Mouse (Mus musculus) midbrain, embryonic 14.5 days (tissue): ENCODE results near the gene Tspan9. TPM values are rescaled to one million over a fixed set of nuclear protein-coding genes. Genes with fewer than 3 reads are reported as not detected.

Source experiments
- ATAC-seq: fragments of 200-750 bp; cut with Nextera tagmentation; 2 replicates; pipeline ENCODE4 v1.8.0; 2017; ENCODE audit warnings: moderate number of reproducible peaks, moderate library complexity; ENCODE audit not compliant: low FRiP score, low TSS enrichment
- DNase-seq: peaks from one replicate; pipeline ENCODE4 v3.0.0-alpha.2; 2015
- H3K27ac ChIP-seq: fragments of 300-500 bp; sonication (generic); replicated peaks from 2 replicates; pipeline ENCODE4 v1.5.1; 2014; ENCODE audit warnings: mild to moderate bottlenecking, low read depth, low read length, moderate library complexity
- H3K27me3 ChIP-seq: fragments of 300-500 bp; sonication (generic); 2 replicates; pipeline ENCODE4 v1.6.1; 2014; ENCODE audit warnings: low read length, control low read depth, mixed read lengths; ENCODE audit not compliant: control insufficient read depth, insufficient read depth
- H3K36me3 ChIP-seq: fragments of 300-500 bp; sonication (generic); 2 replicates; pipeline ENCODE4 v1.6.1; 2014; ENCODE audit warnings: low read length, control low read depth; ENCODE audit not compliant: control insufficient read depth, insufficient read depth
- H3K4me1 ChIP-seq: fragments of 300-500 bp; sonication (generic); 2 replicates; pipeline ENCODE4 v1.6.1; 2014; ENCODE audit warnings: mild to moderate bottlenecking, antibody characterized with exemption, low read length, control low read depth; ENCODE audit not compliant: control insufficient read depth, insufficient read depth
- H3K4me2 ChIP-seq: fragments of 300-500 bp; sonication (generic); 2 replicates; pipeline ENCODE4 v1.6.1; 2014; ENCODE audit warnings: mild to moderate bottlenecking, low read length, moderate library complexity
- H3K4me3 ChIP-seq: fragments of 300-500 bp; sonication (generic); replicated peaks from 2 replicates; pipeline ENCODE4 v1.5.1; 2014; ENCODE audit warnings: low read depth, low read length
- H3K9ac ChIP-seq: fragments of 300-500 bp; sonication (generic); replicated peaks from 2 replicates; pipeline ENCODE4 v1.6.1; 2014; ENCODE audit warnings: mild to moderate bottlenecking, low read length, moderate library complexity
- H3K9me3 ChIP-seq: fragments of 300-500 bp; sonication (generic); 2 replicates; pipeline ENCODE4 v1.6.1; 2016; ENCODE audit warnings: low read length, control low read depth, mixed read lengths; ENCODE audit not compliant: control insufficient read depth
- WGBS: fragments of 180-500 bp; shearing (Covaris S2); extraction: QIAGEN DNeasy Blood & Tissue Kit; methylation state at CpG from one replicate; pipeline ENCODE4 v1.1.7; 2014; 5-methylcytosine and 5-hydroxymethylcytosine counted together
- polyA plus RNA-seq: library from polyadenylated mRNA; unstranded; fragments of >200 nt; fragmentation: Nextera tagmentation; extraction: Ambion mirVana; gene quantifications from 2 replicates; pipeline ENCODE4 v1.2.1, GENCODE M21; 2014

Gene Tspan9
- polyA plus RNA-seq, 1 experiment from 2014 or later, result 31.1 TPM

DNA sequence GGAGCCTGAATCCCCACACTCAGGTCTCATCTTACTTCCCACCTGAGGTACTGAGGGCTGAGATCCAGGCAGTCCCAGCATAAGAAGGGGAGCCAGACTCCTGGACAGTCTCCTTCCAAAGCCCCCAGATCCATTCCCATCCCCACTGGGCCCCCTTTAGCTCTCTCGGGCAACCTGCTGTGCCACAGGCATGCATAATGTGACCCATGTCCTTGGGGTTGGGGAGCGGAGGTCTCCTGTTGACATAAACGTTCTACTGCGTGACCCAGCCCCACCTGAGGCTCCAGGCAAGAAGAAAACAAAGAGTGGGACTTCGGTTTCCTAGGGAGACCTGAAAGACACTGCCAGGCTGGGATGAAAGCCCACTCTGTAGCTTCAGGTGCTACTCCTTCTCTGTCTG is 172.5 kb downstream of the Tspan9 start:
- H3K9me3 ChIP-seq, result no peaks in the 10 kb centered on the region
- no peak overlapping the region for H3K4me2 ChIP-seq
- no peak overlapping the region for H3K27ac ChIP-seq
- no peaks in the 10 kb centered on the region for H3K36me3 ChIP-seq
- H3K27me3 ChIP-seq, result no peaks in the 10 kb centered on the region
- H3K9ac ChIP-seq, result no peak overlapping the region
- WGBS, result 56% methylated on average over 5 of the region's 5 CpGs
- no peak overlapping the region for H3K4me3 ChIP-seq
- H3K4me1 ChIP-seq, result peaks cover 9% of the 10 kb centered on the region; the same call in 1 of the 2 replicates
- DNase-seq, result no peak
- ATAC-seq, result no peak

DNA sequence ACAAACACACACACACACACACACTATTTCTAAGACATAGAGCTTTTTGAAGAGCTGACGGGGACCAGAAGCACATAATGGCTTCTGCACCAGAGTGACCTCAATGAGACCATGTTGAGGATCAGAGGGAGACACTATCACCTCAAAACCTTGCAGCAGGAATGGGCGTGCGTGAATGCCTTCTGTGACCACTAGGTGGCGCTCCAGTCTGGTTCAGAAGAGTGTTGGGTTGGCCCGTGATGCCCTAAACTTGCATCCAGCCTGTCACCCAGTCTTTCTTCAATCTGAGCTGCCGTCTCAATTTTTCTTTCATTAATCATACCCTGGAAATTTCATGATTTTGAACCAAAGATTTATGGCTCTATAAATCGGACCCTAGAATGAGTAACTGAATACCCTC is 173.3 kb downstream of the Tspan9 start:
- Histone ChIP-seq H3K27me3 (no peaks in the 10 kb centered on the region), H3K9ac (no peak overlapping the region), H3K9me3 (no peaks in the 10 kb centered on the region), H3K4me1 (peaks cover 9% of the 10 kb centered on the region; the same call in 1 of the 2 replicates), H3K27ac (no peak overlapping the region), H3K4me3 (no peak overlapping the region), H3K36me3 (no peaks in the 10 kb centered on the region), H3K4me2 (no peak overlapping the region)
- ATAC-seq (no peak; the same call in 1 of the 2 replicates), DNase-seq (peak; percentile 91)
- 5% methylated on average over 7 of the region's 7 CpGs for WGBS

DNA sequence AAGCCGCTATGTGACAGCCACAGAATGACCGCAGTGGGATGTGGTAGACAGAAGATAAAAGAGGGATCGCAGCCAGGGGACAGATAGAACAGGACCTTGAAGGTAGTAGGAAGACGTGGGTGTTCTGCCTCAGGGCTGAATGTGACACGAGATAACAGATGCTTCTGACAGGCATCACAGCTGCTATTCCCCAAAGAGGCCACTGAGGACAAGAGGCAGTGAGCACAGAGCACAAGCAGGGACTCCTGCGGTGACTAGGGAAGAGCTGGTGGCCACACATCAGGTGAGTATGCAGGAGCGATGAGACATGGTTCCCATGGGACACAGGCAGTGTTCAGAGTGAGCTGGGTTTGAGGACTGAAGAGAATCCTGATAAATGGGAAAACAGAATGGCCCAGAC is 173.7 kb downstream of the Tspan9 start:
- DNase-seq, result no peak
- H3K4me3 ChIP-seq, result no peak overlapping the region
- WGBS, result 49% methylated on average over 7 of the region's 7 CpGs
- no peak overlapping the region for H3K27ac ChIP-seq
- ATAC-seq, result no peak
- H3K4me1 ChIP-seq, result peaks cover 9% of the 10 kb centered on the region; the same call in 1 of the 2 replicates
- H3K9me3 ChIP-seq, result no peaks in the 10 kb centered on the region
- no peaks in the 10 kb centered on the region for H3K36me3 ChIP-seq
- H3K9ac ChIP-seq, result no peak overlapping the region
- no peak overlapping the region for H3K4me2 ChIP-seq
- no peaks in the 10 kb centered on the region for H3K27me3 ChIP-seq

DNA sequence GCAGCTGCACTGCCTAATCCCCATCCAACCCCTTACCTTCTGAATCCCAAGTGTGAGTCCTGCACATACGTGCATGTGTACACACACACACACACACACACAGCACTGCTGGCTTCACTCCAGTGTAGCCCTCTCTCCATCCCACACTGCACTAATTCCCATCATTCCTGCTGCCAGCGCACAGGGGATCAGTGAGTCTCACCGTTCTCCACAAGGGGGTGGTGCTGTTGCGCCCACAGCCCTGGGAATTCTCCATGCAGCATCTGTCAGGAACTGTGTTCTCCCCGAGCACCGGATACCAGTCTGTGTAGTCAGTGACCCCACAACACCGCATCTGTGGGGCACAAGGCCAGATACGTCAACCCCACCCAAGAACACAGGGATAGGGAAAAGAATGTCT is 177.9 kb downstream of the Tspan9 start:
- Histone ChIP-seq H3K4me2 (no peak overlapping the region), H3K9ac (no peak overlapping the region), H3K4me1 (0 out of 2 replicates have a peak, but pooled peaks cover 3% of the 10 kb centered on the region), H3K36me3 (peaks cover 6% of the 10 kb centered on the region; the same call in 1 of the 2 replicates), H3K9me3 (no peaks in the 10 kb centered on the region), H3K4me3 (no peak overlapping the region), H3K27me3 (no peaks in the 10 kb centered on the region), H3K27ac (no peak overlapping the region)
- ATAC-seq (peak; percentile 32), DNase-seq (peak; percentile 72)
- 38% methylated on average over 8 of the region's 8 CpGs for WGBS

DNA sequence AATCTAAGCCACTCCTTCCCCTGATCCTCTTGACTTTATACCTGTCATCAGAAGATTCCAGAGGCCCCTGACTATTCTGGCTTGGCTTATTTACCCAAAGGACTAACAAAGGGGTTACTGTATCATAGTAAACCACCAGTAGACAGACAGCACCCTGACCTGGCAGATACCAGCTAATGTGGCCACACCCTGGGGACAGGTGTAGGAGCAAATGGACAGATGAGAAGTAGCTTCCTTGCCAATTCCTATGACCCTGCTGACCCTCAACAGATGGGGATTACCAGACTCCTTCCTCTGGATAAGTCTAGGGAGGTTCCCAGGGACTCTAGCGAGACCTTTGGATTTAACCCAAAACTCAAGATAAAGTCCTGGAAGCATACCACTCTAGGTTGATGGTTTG is 183.2 kb downstream of the Tspan9 start:
- no peak overlapping the region for H3K4me3 ChIP-seq
- WGBS, result 97% methylated on average over 1 of the region's 1 CpGs
- no peak for ATAC-seq

DNA sequence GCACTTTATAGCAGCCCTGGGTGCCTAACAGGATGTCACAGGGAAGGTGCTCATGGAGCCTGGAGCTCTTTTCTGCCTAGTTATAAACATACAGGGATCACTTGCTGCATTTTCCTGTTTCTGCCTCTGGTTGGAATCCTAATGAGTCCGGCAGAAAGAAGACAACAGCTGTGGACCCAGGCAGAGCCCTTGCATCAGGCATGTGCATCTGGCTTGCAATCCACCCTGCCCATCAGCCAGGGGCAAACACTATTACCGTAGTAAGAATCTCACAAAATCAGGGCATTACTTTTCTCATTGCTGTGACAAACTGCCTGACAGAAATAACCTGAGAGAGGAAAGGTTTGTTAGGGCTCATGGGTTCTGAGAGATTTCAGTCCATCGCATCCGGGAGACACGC is 187.2 kb downstream of the Tspan9 start:
- H3K4me1 ChIP-seq, result no peaks in the 10 kb centered on the region
- H3K36me3 ChIP-seq, result no peaks in the 10 kb centered on the region
- H3K9me3 ChIP-seq, result no peaks in the 10 kb centered on the region
- H3K27me3 ChIP-seq, result no peaks in the 10 kb centered on the region
- 90% methylated on average over 5 of the region's 5 CpGs for WGBS
- no peak overlapping the region for H3K9ac ChIP-seq
- no peak overlapping the region for H3K4me2 ChIP-seq
- DNase-seq (no peak), ATAC-seq (no peak)
- H3K27ac ChIP-seq, result no peak overlapping the region
- H3K4me3 ChIP-seq, result no peak overlapping the region

More for the DNA sequence above, 183.2 kb downstream of the Tspan9 start:
- H3K4me1 ChIP-seq, result no peaks in the 10 kb centered on the region
- H3K9me3 ChIP-seq, result no peaks in the 10 kb centered on the region
- H3K27ac ChIP-seq, result no peak overlapping the region
- H3K36me3 ChIP-seq, result peaks cover 6% of the 10 kb centered on the region; the same call in 1 of the 2 replicates
- H3K27me3 ChIP-seq, result no peaks in the 10 kb centered on the region
- H3K9ac ChIP-seq, result no peak overlapping the region
- DNase-seq, result no peak
- no peak overlapping the region for H3K4me2 ChIP-seq

DNA sequence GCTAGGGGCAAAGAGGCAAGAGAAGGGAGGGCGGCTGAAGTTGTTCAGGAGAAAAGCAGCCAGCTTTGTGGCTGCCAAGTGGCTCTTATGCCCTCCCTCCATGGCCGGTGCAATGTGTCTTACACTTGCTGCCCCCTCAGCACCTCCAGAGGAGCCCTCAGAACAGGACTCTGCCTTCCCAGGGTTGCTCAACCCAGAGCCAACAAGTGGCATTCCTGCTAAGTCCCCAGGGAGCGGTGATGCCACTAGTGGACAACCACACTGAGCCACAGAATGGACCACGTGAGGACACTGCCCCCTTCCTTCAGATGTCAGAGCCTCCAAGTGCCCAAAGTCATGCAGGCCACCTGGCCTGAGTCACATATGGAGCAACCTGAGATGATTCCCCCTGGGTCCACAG is 190.3 kb downstream of the Tspan9 start:
- no peak overlapping the region for H3K27ac ChIP-seq
- H3K4me1 ChIP-seq, result no peaks in the 10 kb centered on the region
- H3K27me3 ChIP-seq, result no peaks in the 10 kb centered on the region
- H3K4me2 ChIP-seq, result no peak overlapping the region
- no peak for ATAC-seq
- no peak overlapping the region for H3K4me3 ChIP-seq
- no peak overlapping the region for H3K9ac ChIP-seq
- DNase-seq, result no peak
- H3K36me3 ChIP-seq, result no peaks in the 10 kb centered on the region
- 83% methylated on average over 4 of the region's 4 CpGs for WGBS
- no peaks in the 10 kb centered on the region for H3K9me3 ChIP-seq

DNA sequence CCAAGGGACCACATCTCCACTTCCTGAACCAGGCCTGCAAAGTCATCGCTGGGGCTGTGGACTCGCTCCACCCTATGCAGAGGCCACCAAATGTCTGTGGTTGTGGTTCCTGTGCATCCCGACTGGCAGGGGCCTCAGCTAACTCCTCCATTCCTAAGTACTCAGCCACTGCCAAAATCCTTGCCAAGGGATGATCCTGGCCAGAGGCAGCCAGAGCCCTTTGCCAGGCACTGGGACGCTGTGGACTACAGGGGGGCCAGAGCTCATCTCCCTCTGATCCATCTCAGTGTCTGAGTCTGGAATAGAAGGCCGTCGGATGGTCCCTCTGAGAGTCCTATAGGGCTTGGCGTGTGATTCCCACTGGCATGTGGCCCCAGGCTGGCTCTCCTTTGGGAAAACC is 193.5 kb downstream of the Tspan9 start:
- H3K4me1 ChIP-seq, result no peaks in the 10 kb centered on the region
- no peaks in the 10 kb centered on the region for H3K36me3 ChIP-seq
- DNase-seq (no peak), ATAC-seq (no peak)
- H3K4me2 ChIP-seq, result no peak overlapping the region
- H3K4me3 ChIP-seq, result no peak overlapping the region
- H3K9ac ChIP-seq, result no peak overlapping the region
- H3K27ac ChIP-seq, result no peak overlapping the region
- no peaks in the 10 kb centered on the region for H3K27me3 ChIP-seq
- H3K9me3 ChIP-seq, result no peaks in the 10 kb centered on the region
- 91% methylated on average over 7 of the region's 7 CpGs for WGBS

DNA sequence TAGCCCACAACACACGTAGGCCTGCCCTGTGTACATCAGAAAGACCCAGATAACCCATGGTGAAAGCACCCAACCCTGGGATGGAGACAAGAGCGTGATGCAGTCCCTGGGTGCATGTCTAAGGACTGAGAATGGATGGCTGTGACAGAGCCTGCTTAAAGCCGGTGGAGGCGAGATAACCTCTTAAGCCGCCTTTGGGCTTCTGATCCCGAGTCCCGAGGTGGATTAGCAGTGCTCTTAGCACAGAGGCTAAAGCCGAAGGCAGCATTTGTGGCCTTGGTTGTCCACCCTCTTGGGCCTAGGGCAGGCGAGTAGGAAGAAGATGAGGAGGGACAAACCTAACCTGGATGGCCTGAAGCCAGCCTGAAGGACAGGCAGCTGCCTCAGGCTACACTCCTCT is 194.7 kb downstream of the Tspan9 start:
- Histone ChIP-seq H3K4me2 (no peak overlapping the region), H3K9ac (no peak overlapping the region), H3K4me3 (no peak overlapping the region), H3K9me3 (no peaks in the 10 kb centered on the region), H3K27me3 (no peaks in the 10 kb centered on the region), H3K27ac (no peak overlapping the region), H3K36me3 (no peaks in the 10 kb centered on the region), H3K4me1 (no peaks in the 10 kb centered on the region)
- WGBS, result 65% methylated on average over 9 of the region's 9 CpGs
- DNase-seq (no peak), ATAC-seq (no peak)
